Mouse (Mus musculus) olfactory bulb, adult 2 months (tissue): ENCODE measurements at regions not wholly inside any gene's neighbourhood (a gene's known extent, or its start where the extent isn't known, plus 50 kb on each side); places are given as distances from the start of the nearest gene placed in this dataset.

Source experiments
- CTCF ChIP-seq: fragments of 200-500 bp; IDR thresholded peaks from 2 replicates; pipeline ENCODE4 v1.5.1; 2012; ENCODE audit warnings: low read depth, mild to moderate bottlenecking, low read length, moderate library complexity; ENCODE audit not compliant: insufficient read depth
- POLR2A ChIP-seq: fragments of 200-500 bp; IDR thresholded peaks from 2 replicates; pipeline ENCODE4 v1.6.1; 2012; ENCODE audit warnings: mild to moderate bottlenecking, low read depth, low read length, moderate library complexity; ENCODE audit not compliant: insufficient read depth

DNA sequence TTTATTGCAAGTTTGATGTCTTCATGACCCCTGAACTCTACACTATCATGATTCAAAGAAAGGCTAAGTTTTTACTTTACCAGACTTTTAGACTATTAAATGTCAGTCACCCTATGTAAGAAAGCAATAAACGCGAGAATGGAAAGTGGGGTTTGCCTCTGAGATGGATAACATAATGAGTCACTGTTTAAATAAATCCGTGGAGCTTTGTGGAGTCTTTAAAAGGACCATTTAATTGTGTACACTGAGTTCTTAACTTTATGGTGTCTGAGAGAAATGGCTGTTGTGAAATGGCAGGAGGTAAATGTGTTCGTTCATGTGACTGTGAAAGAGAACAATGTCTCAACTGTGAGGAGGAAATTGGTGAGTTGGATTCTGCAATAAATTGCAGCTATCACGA lies 122.2 kb upstream of the Myo3a start:
- TF ChIP-seq CTCF (no peak), POLR2A (no peak)
